Mouse (Mus musculus): ENCODE results near the gene Caps2.
"Not testable (repeated sequence)": the region's sequence is repeated elsewhere in the genome, so short reads cannot be mapped to it uniquely, and the experiment has no call there.

Caps2 gene

DNA sequence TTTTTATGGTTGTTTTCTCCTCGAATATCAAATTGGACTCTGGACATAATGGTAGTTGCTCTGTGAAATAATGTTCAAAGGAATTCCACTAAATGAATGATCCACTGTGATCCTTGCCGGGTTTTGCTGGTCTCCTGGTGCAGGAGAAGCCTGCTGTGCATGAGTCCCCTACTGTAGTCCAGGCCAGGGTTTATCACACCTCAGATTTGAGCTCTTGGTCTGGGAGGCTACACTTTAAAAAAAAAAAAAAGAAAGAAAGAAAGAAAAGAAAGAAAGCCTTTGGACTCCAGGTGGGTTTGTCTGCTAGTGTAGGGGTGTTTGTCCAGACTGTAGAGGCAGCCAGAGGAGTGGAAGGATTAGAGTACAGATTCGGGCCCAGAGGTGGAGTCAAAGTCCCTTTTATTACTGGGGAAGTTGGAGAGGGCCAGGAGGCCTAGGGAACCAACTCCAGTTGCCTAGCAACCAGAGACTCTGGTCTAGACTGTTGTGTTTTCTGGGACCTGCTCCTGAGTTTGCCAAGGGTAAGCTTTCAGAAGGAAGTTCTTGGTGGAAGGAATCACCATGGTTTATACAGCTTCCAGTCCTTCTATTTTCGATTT lies at the start of gene Caps2:
TSS of gene Caps2 (plus strand) at position 454 of the 599 bp plus-strand sequence.
- peak; percentile 9 for DNase-seq (ENCODE audit: low read depth, low spot score)

DNA sequence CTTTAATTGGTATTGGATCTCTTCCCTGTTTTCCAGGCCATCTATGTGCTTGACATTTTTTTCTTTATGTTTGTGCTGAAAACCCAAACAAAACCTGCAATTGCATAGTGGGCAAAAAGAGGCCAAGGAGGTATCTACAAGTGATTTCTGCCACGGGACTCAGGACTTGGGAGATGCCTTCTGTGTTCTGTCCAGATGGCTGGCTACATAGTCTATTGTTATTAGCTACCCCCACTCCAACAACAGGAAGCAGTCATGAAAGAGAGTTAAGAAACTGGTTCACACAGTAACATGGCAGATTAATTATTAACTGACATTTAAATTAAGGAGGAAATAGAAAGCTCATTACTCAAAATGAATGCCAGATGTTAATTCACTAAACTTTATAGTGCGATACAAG lies 38.3 kb upstream of the Caps2 start:
- not testable (repeated sequence) for DNase-seq (ENCODE audit: low read depth, low spot score)

DNA sequence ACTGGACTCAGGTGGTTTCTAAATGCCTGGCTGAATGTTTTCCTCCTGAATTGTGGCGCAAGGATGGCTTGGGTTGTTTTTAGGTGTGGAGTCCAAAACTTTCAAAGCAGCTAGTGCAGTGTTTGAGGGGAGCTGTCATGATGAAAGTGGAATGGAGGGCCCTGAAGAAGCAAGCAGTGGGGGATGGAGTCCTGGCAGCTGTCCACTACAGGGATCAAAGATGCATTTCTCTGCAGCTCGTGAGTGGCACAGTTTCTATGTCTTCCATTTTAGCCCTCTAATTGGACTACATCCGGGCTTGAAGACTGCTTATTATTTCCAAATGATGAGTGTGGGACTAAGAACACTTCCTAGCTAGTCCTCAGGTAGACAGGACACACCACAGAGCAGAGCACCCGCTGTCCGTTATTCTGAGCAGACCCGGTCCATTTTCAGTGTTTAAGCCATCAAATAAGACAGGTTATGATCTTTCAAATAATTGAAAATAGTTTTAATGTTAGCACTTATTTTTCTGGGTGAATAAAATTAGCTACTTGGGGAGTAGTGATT lies 35.7 kb upstream of the Caps2 start:
- DNase-seq (ENCODE audit: low read depth, low spot score): not testable (repeated sequence)

DNA sequence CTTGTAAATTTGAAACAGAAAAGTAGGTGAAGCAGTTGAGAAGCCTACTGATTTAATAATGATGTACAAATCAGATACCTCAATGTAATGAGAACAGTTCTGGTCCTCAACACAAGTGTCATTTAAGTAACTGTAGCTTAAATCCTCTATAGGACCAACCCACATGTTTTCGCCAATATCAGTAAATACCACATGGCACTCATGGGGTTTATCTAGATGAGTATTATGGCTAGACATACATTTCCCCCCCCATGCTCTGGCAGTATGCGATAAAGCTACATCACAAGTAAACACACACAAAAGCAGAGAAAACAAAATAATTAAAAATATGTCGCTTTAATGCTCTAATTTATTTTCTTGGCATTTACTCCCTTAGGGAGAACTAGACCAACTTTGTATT lies 31.2 kb upstream of the Caps2 start:
- no peak for DNase-seq (ENCODE audit: low read depth, low spot score)

DNA sequence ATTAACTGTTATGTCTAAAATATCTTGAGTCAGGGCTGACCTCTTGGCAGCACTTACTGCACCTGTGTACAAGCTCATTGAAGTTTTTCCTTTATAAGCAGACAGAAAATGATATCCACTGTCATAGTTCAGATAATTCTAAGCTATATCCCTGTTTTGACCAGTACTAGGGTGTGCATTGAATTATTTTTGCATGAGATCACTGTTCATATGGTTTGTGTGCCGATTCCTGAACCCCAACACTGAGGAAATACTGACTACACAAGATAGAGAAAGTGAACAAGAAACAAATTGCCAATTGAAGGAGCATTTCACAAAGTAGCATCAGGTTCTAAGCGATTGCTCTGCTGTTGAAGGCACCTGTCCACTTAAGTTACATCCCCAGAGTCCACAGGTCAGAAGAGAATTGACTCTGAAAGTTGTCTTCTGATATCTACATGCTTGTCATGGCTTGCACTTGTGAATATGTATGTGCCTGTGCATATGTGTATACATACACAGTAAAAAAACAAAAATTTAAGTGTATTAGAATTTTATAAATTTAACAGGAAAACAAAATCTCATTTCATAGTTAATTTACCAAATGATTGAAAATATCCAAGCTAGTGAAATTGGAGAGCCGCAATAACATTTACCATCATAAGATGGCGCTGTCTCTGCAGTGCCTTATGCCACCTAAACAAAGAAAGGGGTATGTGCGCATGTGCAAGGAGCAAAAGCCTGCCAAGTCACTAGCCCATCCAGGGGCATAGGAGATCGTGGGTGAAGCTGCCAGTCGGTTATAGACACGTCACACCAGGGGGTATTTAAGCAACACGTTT lies 25.2 kb upstream of the Caps2 start:
- peak; percentile 28 for DNase-seq (ENCODE audit: low read depth, low spot score)

DNA sequence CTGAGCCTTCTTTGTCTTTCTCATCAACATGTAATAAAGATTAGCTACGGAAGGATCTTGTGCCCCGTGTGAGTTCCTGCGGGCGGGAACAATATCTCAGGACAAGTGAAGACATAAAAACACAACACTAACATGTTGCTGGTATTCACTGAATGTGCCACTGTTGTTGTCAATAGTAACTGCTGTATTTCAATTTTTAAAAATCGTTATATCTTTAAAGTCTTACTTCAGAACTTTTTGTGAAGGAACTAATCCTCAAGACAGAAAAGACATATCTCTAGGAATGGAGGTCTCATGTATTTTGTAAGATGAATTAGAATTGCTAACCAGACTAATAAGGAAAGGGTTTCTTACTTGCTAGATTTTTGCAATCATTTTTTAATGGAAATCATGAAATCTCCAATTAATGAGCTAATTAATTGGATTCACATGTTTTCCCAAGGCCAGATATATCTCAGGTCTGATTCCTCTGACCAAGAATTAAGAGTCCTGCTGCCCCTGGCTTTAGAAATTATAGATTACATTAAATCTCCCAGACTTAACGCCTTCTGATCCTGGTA lies 24.5 kb upstream of the Caps2 start:
- no peak for DNase-seq (ENCODE audit: low read depth, low spot score)

DNA sequence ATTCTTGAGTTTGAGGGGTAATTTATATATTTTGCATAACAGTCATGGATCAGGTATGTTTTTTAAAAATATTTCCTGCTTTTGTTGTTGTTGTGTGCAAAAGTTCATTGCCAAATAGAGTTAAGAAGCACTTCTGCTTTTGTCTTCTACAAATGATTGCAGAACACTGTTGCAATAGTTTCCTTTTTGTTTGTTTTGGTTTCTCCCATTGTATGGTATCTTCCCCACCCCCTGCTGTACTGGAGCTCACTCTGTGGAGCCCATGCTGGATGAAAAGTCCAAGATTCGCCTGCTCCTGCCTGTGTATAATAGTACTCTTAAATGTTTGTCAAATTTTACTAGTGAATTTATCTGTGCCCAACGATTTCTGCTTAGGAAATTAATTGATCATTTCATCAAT lies 23.6 kb upstream of the Caps2 start:
- no peak for DNase-seq (ENCODE audit: low read depth, low spot score)

GRCm38 (mm10) chr10:112159882-112160560 lies 3.4 kb upstream of the Caps2 start, which contains the start of gene Glipr1l3:
Glipr1l3 (minus strand) TSS chr10:112160327.
- peak; percentile 70 for DNase-seq (ENCODE audit: low read depth, low spot score)

DNA sequence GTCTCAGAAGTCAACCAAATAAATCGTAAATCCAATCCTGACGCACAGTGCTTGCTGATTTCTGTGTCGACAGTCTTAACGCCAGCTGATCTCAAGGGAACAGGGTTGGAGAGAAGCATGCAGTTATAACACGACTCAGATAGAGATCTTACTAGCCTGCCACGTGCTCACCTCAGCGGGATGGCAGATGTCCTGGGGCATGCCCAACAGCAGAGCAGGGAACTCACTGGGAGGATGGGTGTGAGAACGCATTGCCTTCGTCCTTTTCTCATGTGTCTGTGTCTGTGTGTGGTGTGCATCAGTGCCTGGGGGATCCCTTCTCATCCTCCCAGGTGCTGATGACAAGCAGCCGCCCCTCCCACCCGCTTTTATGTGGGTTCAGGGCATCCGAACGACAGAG lies 13.6 kb downstream of the Caps2 start:
- not testable (repeated sequence) for DNase-seq (ENCODE audit: low read depth, low spot score)

DNA sequence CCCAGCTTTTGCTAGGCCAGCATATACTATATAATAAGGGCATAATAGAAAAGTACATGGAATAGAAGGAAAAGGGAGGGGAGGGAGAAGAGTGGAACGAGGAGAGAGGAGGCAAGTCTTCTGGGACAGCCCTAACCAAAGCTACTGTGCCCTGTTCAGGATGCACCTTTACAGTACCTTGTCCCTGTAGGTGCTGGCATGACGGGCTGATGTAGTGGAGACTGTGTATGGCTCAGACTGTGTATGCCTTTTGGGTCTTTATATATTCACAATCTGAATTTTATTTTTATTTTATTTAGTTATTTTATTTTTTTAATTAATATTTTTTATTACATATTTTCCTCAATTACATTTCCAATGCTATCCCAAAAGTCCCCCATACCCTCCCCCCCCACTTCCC lies 30.5 kb downstream of the Caps2 start:
- DNase-seq (ENCODE audit: low read depth, low spot score): not testable (repeated sequence)

DNA sequence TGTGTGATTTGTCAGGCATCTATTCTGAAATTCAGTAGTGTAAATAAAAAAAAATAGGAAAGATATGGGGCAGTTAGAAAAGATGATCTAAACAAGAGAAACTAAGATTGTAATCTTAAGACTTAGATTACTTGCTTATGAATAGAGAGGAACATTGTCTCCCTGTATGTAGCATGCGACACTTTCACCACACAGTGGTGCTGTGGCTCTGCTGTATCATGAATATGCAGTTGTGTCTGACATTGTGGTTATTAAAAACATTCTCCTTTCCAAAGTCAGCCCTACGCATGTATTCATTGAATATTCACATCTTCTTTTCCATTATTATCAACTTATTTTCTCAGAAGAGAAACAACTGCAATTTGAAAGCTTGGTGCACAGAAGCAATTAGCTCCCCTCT lies 40.0 kb downstream of the Caps2 start:
- DNase-seq (ENCODE audit: low read depth, low spot score): no peak

DNA sequence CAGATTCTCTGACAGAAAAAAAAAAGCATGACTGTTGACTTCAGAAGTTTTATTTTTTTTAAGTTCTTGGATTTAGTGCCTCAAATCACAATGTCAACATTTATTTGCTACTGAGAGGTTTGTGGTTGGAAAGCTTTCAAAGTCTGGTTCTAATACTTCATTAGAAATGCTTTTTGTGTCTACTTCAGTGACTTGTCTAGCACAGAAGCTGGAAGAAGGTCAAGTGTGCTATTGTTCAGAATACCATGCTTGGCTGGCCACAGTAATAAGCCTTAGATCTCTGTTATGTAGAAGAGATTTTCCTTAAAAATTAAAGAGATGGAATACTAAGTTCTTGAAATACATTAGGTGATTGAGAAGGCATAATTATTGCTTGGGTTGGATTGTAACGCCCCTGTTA lies 63.7 kb downstream of the Caps2 start:
- DNase-seq (ENCODE audit: low read depth, low spot score): no peak

GRCm38 (mm10) chr10:112229091-112229843 lies 65.8 kb downstream of the Caps2 start:
- DNase-seq (ENCODE audit: low read depth, low spot score): peak; percentile 18

GRCm38 (mm10) chr10:112232733-112233132 lies 69.3 kb downstream of the Caps2 start:
- not testable (repeated sequence) for DNase-seq (ENCODE audit: low read depth, low spot score)

- not testable (repeated sequence) for DNase-seq (ENCODE audit: low read depth, low spot score)
Observed at GRCm38 (mm10) chr10:112235396-112235940, 72.0 kb downstream of the Caps2 start.

DNA sequence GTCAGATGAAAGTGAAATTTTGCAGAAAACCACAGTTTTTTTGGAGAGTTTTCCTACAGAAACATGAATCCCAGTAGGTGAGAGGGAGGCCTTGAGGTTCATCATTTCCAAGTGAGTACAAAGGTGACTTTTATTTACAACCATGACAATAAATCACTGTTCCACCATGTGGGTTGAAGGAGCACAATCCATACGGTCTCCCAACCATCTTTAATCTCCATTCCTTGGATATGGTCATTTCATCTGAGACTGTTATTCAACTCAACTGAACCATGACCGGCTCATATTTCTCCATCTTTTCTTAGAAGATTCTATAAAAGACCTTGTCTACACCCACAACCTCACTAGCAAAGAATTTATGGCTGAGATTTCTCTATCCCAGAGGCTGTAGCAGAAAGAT lies 84.9 kb downstream of the Caps2 start:
- no peak for DNase-seq (ENCODE audit: low read depth, low spot score)

DNA sequence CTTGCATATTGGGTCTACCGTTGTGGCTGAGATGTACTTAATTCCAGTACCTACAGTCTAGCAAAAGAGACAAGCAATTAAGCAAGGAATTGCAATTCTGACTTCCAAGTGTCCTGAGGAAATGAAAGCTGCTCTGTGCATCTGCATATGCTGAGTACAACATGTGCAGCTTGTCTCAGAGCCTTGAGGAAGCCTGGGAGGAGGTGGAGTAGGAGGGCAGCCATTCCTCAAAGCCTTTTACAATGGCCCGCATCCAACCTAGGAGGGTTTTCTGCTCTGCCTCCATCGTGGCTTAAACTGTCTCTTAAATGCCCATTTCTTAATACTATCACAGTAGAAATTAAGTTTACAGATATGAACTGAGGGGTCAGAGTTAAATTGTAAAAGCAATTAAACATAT lies 100.0 kb downstream of the Caps2 start:
- DNase-seq (ENCODE audit: low read depth, low spot score): no peak

All from WW6 (cell line).